Mouse (Mus musculus) liver, embryonic 16.5 days (tissue): ENCODE data around the gene Naa40. TPM values are rescaled to one million over a fixed set of nuclear protein-coding genes. Genes with fewer than 3 reads are reported as not detected.
A peak's percentile ranks its signal among the peaks of the same experiment; 100 is the strongest.

Source experiments
- ATAC-seq: fragments of 200-750 bp; cut with Nextera tagmentation; 2 replicates; pipeline ENCODE4 v1.8.0; 2017; ENCODE audit warnings: low read depth, mild to moderate bottlenecking, moderate number of reproducible peaks, moderate library complexity
- H3K27ac ChIP-seq: fragments of 300-500 bp; sonication (generic); 2 replicates; pipeline ENCODE4 v1.5.1; 2014; ENCODE audit warnings: mild to moderate bottlenecking, low read length
- H3K27me3 ChIP-seq: fragments of 300-500 bp; sonication (generic); 2 replicates; pipeline ENCODE4 v1.6.1; 2014; ENCODE audit warnings: low read depth, low read length, mixed read lengths; ENCODE audit not compliant: control insufficient read depth, insufficient read depth
- H3K36me3 ChIP-seq: fragments of 300-500 bp; sonication (generic); 2 replicates; pipeline ENCODE4 v1.6.1; 2014; ENCODE audit warnings: mild to moderate bottlenecking; ENCODE audit not compliant: control insufficient read depth, insufficient read depth
- H3K4me1 ChIP-seq: fragments of 300-500 bp; sonication (generic); 2 replicates; pipeline ENCODE4 v1.6.1; 2014; ENCODE audit warnings: low read depth, low read length, mixed read lengths; ENCODE audit not compliant: control insufficient read depth
- H3K4me2 ChIP-seq: fragments of 300-500 bp; sonication (generic); 2 replicates; pipeline ENCODE4 v1.6.1; 2014; ENCODE audit warnings: low read depth, low read length, mixed read lengths
- H3K4me3 ChIP-seq: fragments of 300-500 bp; sonication (generic); 2 replicates; pipeline ENCODE4 v1.5.1; 2014; ENCODE audit warnings: low read depth, mild to moderate bottlenecking, low read length
- H3K9ac ChIP-seq: fragments of 300-500 bp; sonication (generic); 2 replicates; pipeline ENCODE4 v1.6.1; 2014; ENCODE audit warnings: low read depth, low read length
- H3K9me3 ChIP-seq: fragments of 300-500 bp; sonication (generic); replicated peaks from 2 replicates; pipeline ENCODE4 v1.6.1; 2016; ENCODE audit warnings: low read length; ENCODE audit not compliant: control insufficient read depth
- WGBS: fragments of 180-500 bp; shearing (Covaris S2); extraction: QIAGEN DNeasy Blood & Tissue Kit; methylation state at CpG from one replicate; pipeline ENCODE4 v1.1.7; 2014; ENCODE audit not compliant: insufficient replicate concordance; 5-methylcytosine and 5-hydroxymethylcytosine counted together
- polyA plus RNA-seq: library from polyadenylated mRNA; unstranded; fragments of >200 nt; fragmentation: Nextera tagmentation; extraction: Ambion mirVana; gene quantifications from 2 replicates; pipeline ENCODE4 v1.2.1, GENCODE M21; 2015

The Naa40 gene
- polyA plus RNA-seq, result 22.1 TPM in 2 replicates

DNA sequence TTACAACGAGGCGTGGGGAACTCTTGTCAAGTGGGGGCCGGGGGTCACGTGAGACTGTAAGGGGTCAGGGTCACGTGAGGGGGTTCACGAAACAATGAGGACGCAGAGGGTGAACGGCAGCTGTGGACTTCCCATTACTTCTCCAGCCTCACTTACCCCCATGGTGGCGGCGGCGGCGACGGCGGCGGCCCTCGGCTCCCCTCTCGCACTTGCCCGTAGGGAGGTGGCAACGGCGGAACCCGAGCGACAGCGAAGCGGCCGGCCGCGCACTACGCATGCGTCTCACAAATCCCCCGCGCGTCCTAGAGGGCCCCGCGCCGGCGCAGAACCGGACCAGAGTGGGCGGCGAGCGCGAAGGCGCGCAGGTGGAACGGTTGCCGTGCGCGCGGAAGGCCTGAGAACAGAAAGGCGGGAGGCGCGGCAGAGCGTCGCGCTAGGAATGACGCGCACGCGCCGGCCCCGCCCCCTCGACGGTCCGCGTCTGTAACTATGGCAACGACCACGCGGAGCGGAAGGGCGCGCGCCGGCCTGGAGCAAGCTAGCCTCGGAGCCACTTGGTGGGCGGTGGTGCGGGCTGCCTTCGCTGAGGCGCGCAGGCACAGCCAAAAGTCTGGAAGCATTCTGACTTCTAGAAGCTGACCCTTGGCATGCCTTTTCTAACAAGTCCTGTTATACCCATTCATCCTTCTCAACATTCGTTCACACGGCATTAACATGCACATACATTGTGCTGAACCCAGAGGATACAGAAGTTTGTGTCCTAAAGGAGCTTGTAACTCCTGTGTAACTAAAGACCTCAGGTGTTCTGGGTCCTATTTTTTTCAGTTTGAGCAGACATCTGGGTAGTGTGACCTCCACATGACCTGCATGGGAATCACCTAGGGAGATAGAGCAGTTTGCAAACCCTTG is at the start of gene Naa40:
Naa40 (minus strand) TSS at position 402 of the 909 bp plus-strand sequence.
- Histone ChIP-seq H3K4me2 (peak within 1 kb of the TSS; percentile 87), H3K9me3 (no peaks in the 10 kb centered on the region), H3K27ac (peak within 1 kb of the TSS; percentile 86), H3K4me1 (peaks cover 15% of the 10 kb centered on the region), H3K9ac (peak within 1 kb of the TSS; percentile 89), H3K27me3 (no peaks in the 10 kb centered on the region), H3K4me3 (peak within 1 kb of the TSS; percentile 83), H3K36me3 (peaks cover 4% of the 10 kb centered on the region)
- under 1% methylated on average over 80 of the region's 80 CpGs for WGBS
- peak; percentile 98 for ATAC-seq

DNA sequence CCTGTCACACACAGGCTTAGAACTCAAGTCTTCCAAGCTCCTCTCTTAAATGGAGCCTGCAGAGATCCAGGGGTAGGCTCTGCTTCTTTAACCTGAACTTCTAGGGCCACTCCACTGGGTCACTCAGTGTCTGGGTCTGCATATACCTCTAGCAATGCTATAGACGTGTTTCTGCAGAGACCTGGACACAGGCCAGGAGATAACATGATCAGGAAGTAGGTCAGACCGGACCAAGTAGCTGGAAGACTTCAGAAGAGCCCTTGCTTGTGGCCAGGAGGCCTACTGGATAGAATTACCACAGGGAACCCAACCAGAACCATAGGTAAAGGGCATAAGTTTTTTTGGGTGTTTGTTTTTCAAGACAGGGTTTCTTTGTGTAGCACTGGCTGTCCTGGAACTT is 48.8 kb upstream of the Naa40 start:
- Histone ChIP-seq H3K9ac (no peak overlapping the region), H3K9me3 (no peaks in the 10 kb centered on the region), H3K4me3 (no peak overlapping the region), H3K36me3 (peaks cover 17% of the 10 kb centered on the region), H3K4me1 (peaks cover 19% of the 10 kb centered on the region), H3K27ac (no peak overlapping the region), H3K27me3 (no peaks in the 10 kb centered on the region), H3K4me2 (no peak overlapping the region)
- ATAC-seq, result no peak
- 29% methylated on average over 2 of the region's 2 CpGs for WGBS

DNA sequence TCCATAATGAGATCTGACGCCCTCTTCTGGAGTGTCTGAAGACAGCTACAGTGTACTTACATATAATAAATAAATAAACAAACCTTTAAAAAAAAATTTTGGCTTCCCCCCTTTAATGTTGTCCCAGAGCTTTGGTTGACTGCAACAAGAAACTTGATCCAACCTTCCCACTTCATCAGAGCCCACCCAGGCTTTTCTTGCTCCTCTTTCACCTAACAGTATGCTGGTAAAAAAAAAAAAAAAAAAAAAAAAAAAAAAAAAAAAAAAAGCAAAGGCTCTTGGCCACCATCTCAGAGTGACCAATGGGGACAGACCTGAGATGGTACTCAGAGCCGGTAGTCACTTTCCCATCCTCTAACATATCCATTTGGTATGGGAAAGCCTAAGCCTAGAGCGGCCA is 47.3 kb upstream of the Naa40 start:
- ATAC-seq, result no peak
- no peaks in the 10 kb centered on the region for H3K27me3 ChIP-seq
- no peak overlapping the region for H3K4me2 ChIP-seq
- peaks cover 32% of the 10 kb centered on the region for H3K36me3 ChIP-seq
- peaks cover 6% of the 10 kb centered on the region for H3K4me1 ChIP-seq
- H3K27ac ChIP-seq, result no peak overlapping the region
- H3K9ac ChIP-seq, result no peak overlapping the region
- H3K9me3 ChIP-seq, result no peaks in the 10 kb centered on the region
- 75% methylated on average over 3 of the region's 3 CpGs for WGBS
- no peak overlapping the region for H3K4me3 ChIP-seq

DNA sequence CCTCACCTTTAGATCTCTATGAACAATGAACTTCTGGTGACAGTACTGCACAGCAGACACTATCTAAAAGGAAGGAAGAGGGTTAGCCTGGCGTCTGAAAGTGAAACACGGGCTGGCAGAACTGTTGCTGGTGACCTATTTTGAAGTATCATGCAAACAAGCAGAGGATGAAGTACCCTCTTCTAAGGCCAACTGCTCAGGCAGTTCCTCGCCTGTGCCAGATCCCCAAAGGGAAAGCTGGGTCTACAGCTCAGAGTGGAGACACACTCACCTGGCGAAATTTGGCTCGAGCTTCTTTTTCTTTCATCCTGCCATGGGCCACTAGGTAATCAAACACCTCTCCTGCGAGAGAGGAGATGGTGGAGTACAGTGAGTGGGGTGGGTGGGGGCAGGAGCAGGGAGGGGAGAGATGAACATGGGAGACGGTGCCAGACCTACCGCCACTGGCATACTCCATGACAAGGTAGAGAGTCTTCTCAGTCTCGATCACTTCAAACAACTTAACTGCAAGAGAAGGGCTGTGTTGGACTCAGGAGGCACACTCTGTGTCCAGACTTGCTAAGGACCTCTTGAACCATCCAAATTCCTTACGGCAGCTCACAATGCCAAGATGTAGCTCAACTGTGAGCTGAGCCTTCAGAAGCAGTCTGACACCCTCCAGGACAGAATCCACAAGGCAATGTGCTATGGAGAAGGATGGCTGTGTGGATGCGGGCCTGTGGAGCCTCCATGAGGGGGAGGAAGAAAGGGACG is 45.8 kb upstream of the Naa40 start:
- peaks cover 47% of the 10 kb centered on the region for H3K36me3 ChIP-seq
- no peak overlapping the region for H3K4me3 ChIP-seq
- H3K27ac ChIP-seq, result no peak overlapping the region
- H3K27me3 ChIP-seq, result no peaks in the 10 kb centered on the region
- H3K9ac ChIP-seq, result no peak overlapping the region
- no peaks in the 10 kb centered on the region for H3K9me3 ChIP-seq
- no peak for ATAC-seq
- H3K4me2 ChIP-seq, result no peak overlapping the region
- WGBS, result 75% methylated on average over 12 of the region's 12 CpGs
- H3K4me1 ChIP-seq, result no peaks in the 10 kb centered on the region; the same call in 1 of the 2 replicates

DNA sequence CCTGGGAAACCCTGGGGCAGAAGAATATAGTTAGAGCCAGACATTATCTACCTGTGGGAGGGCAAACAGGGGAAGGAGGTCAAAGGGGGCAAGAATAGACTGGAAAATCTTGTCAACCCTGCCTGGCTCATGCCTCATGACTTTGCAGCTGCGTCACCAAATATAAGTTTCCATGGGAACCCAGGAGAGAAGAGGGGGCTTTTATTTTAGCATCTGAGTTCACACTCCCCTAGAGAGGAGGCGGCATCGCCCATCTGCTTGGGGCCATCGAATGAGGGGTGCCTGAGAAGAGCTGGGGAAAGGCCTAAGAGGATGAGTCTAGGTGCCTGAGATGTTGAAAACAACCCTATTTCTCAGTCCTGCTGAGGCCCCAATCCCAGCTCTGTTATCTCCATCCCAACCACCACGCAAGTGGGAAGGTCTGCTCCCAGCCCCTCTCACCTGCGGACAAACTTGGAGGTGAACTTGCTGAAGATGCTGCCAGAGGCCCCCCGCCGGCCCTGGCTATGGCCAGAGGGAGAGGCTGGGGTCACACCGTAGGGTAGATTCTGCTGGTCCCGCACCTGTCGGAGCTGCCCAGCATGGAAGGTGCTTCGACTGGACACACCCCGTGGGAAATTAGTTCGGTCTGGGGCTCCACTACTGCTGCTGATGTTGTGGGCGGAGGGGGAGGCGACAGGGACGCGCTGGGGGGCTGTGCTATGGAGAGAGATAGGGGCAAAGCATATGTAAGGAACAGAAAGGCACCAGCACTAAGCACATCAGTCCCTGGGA is 39.8 kb upstream of the Naa40 start:
- Histone ChIP-seq H3K9ac (no peak overlapping the region), H3K4me1 (peaks cover 3% of the 10 kb centered on the region; the same call in 1 of the 2 replicates), H3K4me2 (no peak overlapping the region), H3K36me3 (peaks cover 65% of the 10 kb centered on the region), H3K4me3 (no peak overlapping the region), H3K9me3 (no peaks in the 10 kb centered on the region), H3K27me3 (no peaks in the 10 kb centered on the region), H3K27ac (no peak overlapping the region)
- ATAC-seq, result no peak
- WGBS, result 82% methylated on average over 18 of the region's 18 CpGs

DNA sequence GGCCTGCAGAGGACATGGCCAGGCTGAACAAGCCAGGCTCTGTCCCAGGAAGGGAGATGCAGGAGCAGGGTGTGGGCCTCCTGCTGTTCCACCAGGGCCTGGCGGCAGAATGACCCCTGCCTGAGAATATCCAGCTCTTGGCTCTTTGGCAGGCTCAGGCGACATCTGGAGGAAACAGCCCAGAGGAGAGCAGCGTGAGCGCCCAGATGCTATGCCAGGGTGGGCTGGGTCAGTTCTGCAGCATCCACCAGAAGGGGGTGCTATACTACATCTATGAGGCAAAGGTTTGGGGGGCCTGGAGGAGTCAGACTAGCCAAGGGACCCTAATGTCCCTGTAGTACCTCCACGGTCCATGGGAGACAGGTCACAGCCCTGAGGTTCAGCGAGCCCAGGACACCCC is 38.1 kb upstream of the Naa40 start:
- H3K4me2 ChIP-seq, result no peak overlapping the region
- H3K36me3 ChIP-seq, result peaks cover 49% of the 10 kb centered on the region

DNA sequence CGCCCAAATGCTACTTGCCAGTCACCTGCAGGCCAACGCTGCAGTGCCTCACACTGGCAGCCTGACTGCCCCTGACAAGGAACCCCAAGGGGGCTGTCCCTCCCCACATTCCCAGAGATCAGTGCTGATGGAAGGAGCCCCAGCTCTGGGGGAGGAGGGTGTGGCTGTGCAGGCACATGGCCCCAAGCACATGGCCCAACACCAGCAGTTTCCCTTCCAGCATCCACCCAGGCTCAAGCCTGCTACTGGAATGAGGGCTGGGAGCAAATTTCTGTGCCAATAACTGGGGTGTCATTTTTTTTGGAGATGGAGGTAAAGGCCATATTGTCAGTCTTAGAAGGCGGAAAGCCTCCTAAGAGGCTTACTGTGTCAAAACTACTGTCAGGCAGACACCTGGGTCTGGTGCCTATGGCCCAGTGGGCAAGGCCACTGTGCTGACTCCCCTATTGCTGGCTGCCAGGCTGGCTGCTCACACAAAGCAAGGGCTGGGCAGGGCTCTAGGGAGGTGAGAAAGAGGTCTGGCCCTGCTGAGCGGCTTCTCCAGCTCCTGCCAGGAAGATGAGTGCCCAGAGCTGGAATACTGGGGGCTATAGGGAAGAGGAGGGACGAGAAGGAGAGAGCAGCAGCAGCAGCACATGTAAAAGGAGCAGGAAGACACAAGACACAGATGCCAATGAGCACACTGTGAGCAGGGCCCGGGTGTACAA is 37.4 kb upstream of the Naa40 start:
- Histone ChIP-seq H3K36me3 (peaks cover 42% of the 10 kb centered on the region), H3K27me3 (no peaks in the 10 kb centered on the region)
- ATAC-seq, result no peak

More for the DNA sequence above, 38.1 kb upstream of the Naa40 start:
- Histone ChIP-seq H3K27ac (no peak overlapping the region), H3K27me3 (no peaks in the 10 kb centered on the region), H3K4me1 (peaks cover 3% of the 10 kb centered on the region; the same call in 1 of the 2 replicates), H3K9me3 (no peaks in the 10 kb centered on the region), H3K4me3 (no peak overlapping the region), H3K9ac (no peak overlapping the region)
- ATAC-seq, result no peak
- 63% methylated on average over 6 of the region's 6 CpGs for WGBS

DNA sequence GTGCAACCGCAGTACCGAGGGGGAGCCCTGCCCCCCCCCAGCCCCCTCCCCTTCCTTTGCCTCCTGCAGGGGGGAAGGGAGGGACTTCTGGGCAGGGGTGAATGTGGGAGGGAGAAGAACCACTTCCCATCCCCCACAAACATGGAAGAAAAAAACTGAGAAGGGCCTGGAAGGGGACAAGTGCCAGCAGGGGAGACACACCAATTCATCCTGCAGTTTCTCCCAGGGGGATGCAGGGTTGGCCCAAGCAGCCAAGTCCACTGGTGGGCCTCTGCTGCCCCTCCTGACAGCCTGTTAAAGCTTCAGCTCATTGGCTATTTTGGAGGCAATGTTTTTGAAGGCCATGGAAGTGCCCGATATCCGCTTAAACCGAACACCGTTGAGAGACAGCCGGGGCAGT is 35.8 kb upstream of the Naa40 start:
- Histone ChIP-seq H3K36me3 (peaks cover 27% of the 10 kb centered on the region), H3K27me3 (no peaks in the 10 kb centered on the region), H3K4me1 (peaks cover 3% of the 10 kb centered on the region; the same call in 1 of the 2 replicates), H3K4me3 (no peak overlapping the region), H3K4me2 (no peak overlapping the region), H3K9me3 (no peaks in the 10 kb centered on the region), H3K27ac (no peak overlapping the region), H3K9ac (no peak overlapping the region)
- ATAC-seq, result no peak
- 84% methylated on average over 7 of the region's 7 CpGs for WGBS

More for the DNA sequence above, 37.4 kb upstream of the Naa40 start:
- H3K4me3 ChIP-seq, result no peak overlapping the region
- 82% methylated on average over 6 of the region's 6 CpGs for WGBS
- H3K9ac ChIP-seq, result no peak overlapping the region
- no peak overlapping the region for H3K4me2 ChIP-seq
- H3K9me3 ChIP-seq, result no peaks in the 10 kb centered on the region
- no peak overlapping the region for H3K27ac ChIP-seq
- H3K4me1 ChIP-seq, result peaks cover 3% of the 10 kb centered on the region; the same call in 1 of the 2 replicates
